Mouse (Mus musculus): ENCODE measurements around the gene Aldh3a2. TPM values are rescaled to one million over a fixed set of nuclear protein-coding genes. Genes with fewer than 3 reads are reported as not detected.
"Not testable (repeated sequence)": the region's sequence is repeated elsewhere in the genome, so short reads cannot be mapped to it uniquely, and the experiment has no call there.

Aldh3a2 gene
- total RNA-seq, 2 experiments from 2014 or later: 40.0 to 42.3 TPM

DNA sequence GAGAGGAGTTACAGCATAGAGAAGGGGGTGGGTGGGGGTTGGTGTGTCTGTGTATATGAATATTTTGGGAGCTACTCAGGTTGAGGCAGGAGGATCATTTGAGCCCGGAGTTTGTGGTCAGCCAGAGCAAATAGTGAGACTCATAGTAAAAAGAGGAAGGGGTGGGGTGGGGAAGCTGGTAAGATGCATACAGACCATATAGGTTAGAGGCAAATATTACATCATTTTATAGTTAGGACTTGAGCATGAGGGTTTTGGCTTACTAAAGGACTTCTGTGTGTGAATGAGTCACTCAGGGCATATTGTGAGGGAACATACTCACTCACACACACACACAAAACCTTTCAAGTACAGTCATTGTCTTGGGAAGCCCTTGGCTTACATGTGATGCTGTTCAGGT, 90.9 kb downstream of the Aldh3a2 start:
- intact Hi-C loops (cut with DNase I): no loop called here
- DNase-seq: no peak

DNA sequence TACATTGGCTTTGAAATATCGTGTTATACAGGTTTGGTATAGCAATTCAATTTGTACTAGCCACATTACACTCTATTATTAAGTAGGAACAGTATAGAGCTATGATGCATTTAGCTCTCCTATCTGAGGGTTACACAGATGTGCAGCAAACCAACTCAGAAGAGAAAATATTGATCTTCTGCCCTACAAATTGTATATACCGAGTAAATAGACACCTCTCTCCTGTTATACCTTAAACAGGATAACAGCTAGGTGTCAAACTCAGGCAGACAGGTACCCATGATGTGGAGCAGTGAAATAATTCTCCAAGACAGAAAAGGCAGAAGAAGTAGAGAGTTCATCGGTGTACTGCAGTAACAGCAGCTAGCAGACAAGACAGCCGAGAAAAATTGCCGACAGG, 91.5 kb downstream of the Aldh3a2 start:
- intact Hi-C loops (cut with DNase I): no loop called here

DNA sequence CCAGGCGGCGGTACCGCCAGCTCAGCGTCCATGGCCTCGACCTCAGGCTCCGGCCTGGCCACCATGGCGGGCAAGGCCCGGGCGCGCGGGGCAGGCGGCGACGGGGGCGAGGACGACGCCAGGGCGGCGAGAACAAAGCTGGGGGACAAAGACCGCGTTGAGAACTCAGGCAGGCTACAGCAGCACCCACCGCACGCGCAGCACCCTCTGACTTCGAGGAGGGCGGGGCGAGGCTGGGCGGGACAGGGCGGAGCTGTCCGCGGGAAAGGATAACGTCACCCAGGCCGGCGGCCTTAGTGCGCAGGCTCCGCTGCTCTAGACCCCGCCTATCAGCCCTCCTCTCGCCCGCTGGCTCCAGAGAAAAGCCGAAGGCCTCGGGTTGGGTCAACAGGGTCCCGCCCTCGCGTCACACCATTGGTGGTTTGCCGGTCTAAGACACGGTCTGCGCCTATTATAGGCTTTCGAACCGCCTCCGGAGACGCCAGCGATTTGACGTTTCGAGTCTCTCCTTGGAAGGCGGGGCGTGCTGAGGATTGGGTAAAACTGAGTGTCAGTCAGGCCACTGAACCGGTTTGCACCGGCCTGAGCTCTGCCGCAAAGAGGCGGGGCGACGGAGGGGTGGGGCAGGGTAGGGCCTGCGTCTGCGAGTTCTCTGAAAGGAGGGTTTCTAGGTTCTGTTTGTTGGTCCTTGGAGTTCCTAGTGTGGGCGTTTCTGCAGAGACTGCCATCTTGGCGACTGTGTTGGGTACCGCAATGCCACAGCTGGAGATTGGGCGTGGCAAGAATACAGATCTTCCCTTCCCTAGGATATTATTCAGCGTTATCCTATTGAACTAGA, 92.2 kb downstream of the Aldh3a2 start, which contains the start of gene Usp22:
TSS of gene Usp22 (minus strand) at position 235 of the 838 bp plus-strand sequence.
- intact Hi-C loops (cut with DNase I): loop anchor here (5.0 kb wide), 1 partner anchor 402 kb away; the partner anchor contains the start of gene Epn2
- DNase-seq: peak; percentile 100

More for the DNA sequence above, 91.5 kb downstream of the Aldh3a2 start:
- no peak for DNase-seq

DNA sequence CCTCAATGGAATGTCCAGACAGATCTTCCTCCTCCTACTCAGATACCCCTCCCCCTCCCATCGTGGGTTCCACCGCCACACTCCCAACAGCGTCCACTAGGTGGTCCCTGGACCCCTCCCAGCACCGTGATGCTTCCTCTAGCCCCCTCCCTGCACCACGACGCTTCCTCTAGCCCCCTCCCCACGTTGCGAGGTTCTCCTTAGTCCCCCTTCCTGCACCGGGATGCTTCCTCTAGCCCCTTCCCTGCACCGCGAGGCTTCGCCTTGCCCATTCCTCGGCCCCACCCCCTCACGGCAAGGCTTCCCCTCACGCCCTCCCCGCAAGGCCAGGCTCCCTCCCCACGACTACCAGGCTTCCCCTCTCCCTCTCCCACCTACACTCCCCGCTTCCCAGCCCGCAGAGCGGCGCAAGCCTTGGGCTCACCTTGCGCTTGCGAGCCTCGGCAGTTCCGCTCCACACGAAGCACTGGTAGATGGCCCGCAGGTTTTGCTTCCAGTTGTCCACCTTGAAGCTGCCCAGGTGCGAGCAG, 92.9 kb downstream of the Aldh3a2 start:
- DNase-seq: peak; percentile 81
- intact Hi-C loops (cut with DNase I): loop anchor here (5.0 kb wide), 1 partner anchor 403 kb away; the partner anchor contains the start of gene Epn2

DNA sequence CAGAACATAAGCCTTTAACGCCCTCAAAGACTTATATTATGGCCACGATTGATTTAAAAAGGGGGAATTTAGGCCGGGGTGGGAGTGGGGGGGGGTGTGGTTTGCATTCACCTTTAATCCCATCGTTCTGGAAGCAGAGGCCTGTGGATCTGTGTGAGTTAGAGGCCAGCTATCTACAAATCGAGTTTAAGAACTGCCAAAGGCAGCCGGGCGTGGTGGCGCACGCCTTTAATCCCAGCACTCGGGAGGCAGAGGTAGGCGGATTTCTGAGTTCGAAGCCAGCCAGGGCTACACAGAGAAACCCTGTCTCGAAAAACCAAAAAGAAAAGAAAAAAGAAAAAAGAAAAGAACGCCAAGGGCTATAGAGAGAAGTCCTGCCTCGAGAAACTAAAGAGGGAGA, 93.8 kb downstream of the Aldh3a2 start:
- intact Hi-C loops (cut with DNase I): loop anchor here (5.0 kb wide), 1 partner anchor 404 kb away; the partner anchor contains the start of gene Epn2
- DNase-seq: not testable (repeated sequence)

Other genes starting within 250 kb of the Aldh3a2 start
- gene Kcnj12, start 244.9 kb downstream of the Aldh3a2 start, total RNA-seq (2021): 1 to 10 TPM; 5.3 TPM
- 1 to 10 TPM in 1 of 2 experiments, under 1 TPM in 1; 0.70 to 1.1 TPM for gene Tnfrsf13b, start 140.7 kb downstream of the Aldh3a2 start, total RNA-seq (2021)
- 100 to 1,000 TPM; 585 to 610 TPM for gene Usp22, start 92.4 kb downstream of the Aldh3a2 start, total RNA-seq (2021)
- 1 to 10 TPM in 1 of 2 experiments, under 1 TPM in 1; 0.94 to 1.1 TPM for gene Aldh3a1, start 59.9 kb downstream of the Aldh3a2 start, total RNA-seq (2021)
- under 1 TPM; 0.20 to 0.28 TPM for gene Slc47a2, start 75.4 kb upstream of the Aldh3a2 start, total RNA-seq (2021)
- 1 to 10 TPM; 1.5 to 2.1 TPM for gene Slc47a1, start 110.9 kb upstream of the Aldh3a2 start, total RNA-seq (2021)
- gene Rnf112, start 186.7 kb upstream of the Aldh3a2 start, total RNA-seq (2021): 100 to 1,000 TPM in 1 of 2 experiments, 10 to 100 TPM in 1; 89.8 to 101 TPM
- 10 to 100 TPM; 10.2 to 12.2 TPM for gene Mfap4, start 218.0 kb upstream of the Aldh3a2 start, total RNA-seq (2021)
- 10 to 100 TPM; 65.1 to 69.8 TPM for gene Mapk7, start 226.9 kb upstream of the Aldh3a2 start, total RNA-seq (2021)
- gene B9d1, start 237.7 kb upstream of the Aldh3a2 start, total RNA-seq (2021): 10 to 100 TPM; 33.2 to 34.7 TPM